Mouse (Mus musculus) hindbrain, embryonic 16.5 days (tissue): ENCODE measurements around the gene Cd302. TPM values are rescaled to one million over a fixed set of nuclear protein-coding genes. Genes with fewer than 3 reads are reported as not detected.

Source experiments
- ATAC-seq: fragments of 200-750 bp; cut with Nextera tagmentation; 2 replicates; pipeline ENCODE4 v1.8.0; 2017; ENCODE audit warnings: moderate TSS enrichment, moderate library complexity
- H3K27ac ChIP-seq: fragments of 300-500 bp; sonication (generic); 2 replicates; pipeline ENCODE4 v1.5.1; 2014; ENCODE audit warnings: low read depth, mild to moderate bottlenecking, control low read depth, low read length, moderate library complexity
- H3K27me3 ChIP-seq: fragments of 300-500 bp; sonication (generic); replicated peaks from 2 replicates; pipeline ENCODE4 v1.6.1; 2014; ENCODE audit warnings: low read length; ENCODE audit not compliant: control insufficient read depth, insufficient read depth
- H3K36me3 ChIP-seq: fragments of 300-500 bp; sonication (generic); 2 replicates; pipeline ENCODE4 v1.6.1; 2014; ENCODE audit warnings: mild to moderate bottlenecking, low read length, moderate library complexity, mixed read lengths; ENCODE audit not compliant: control insufficient read depth, insufficient read depth
- H3K4me1 ChIP-seq: fragments of 300-500 bp; sonication (generic); 2 replicates; pipeline ENCODE4 v1.6.1; 2014; ENCODE audit warnings: low read depth, low read length; ENCODE audit not compliant: control insufficient read depth, insufficient read depth
- H3K4me2 ChIP-seq: fragments of 300-500 bp; sonication (generic); 2 replicates; pipeline ENCODE4 v1.6.1; 2014; ENCODE audit warnings: mild to moderate bottlenecking, low read length, control low read depth, moderate library complexity
- H3K4me3 ChIP-seq: fragments of 300-500 bp; sonication (generic); 2 replicates; pipeline ENCODE4 v1.5.1; 2014; ENCODE audit warnings: mild to moderate bottlenecking, low read length, control low read depth, moderate library complexity
- H3K9ac ChIP-seq: fragments of 300-500 bp; sonication (generic); 2 replicates; pipeline ENCODE4 v1.6.1; 2014; ENCODE audit warnings: low read depth, mild to moderate bottlenecking, control low read depth, low read length, moderate library complexity
- H3K9me3 ChIP-seq: fragments of 300-500 bp; sonication (generic); 2 replicates; pipeline ENCODE4 v1.6.1; 2014; ENCODE audit warnings: mild to moderate bottlenecking, low read length, moderate library complexity; ENCODE audit not compliant: control insufficient read depth
- WGBS: fragments of 180-500 bp; shearing (Covaris S2); extraction: QIAGEN DNeasy Blood & Tissue Kit; methylation state at CpG from one replicate; pipeline ENCODE4 v1.1.7; 2014; 5-methylcytosine and 5-hydroxymethylcytosine counted together
- polyA plus RNA-seq: library from polyadenylated mRNA; unstranded; fragments of >200 nt; fragmentation: Nextera tagmentation; extraction: Ambion mirVana; gene quantifications from 2 replicates; pipeline ENCODE4 v1.2.1, GENCODE M21; 2015

Cd302 gene
- polyA plus RNA-seq: 14.8 and 18.8 TPM in 2 replicates

GRCm38 (mm10) chr2:60284467-60284821 lies at the start of gene Cd302:
Gene Cd302 (minus strand): TSS chr2:60284488.
- Histone ChIP-seq H3K4me1 (peaks cover 8% of the 10 kb centered on the region; the same call in 1 of the 2 replicates), H3K27ac (no peak within 1 kb of the TSS), H3K27me3 (no peaks in the 10 kb centered on the region), H3K9me3 (no peaks in the 10 kb centered on the region), H3K36me3 (no peaks in the 10 kb centered on the region), H3K4me3 (peak within 1 kb of the TSS; percentile 54), H3K4me2 (peak within 1 kb of the TSS; percentile 98), H3K9ac (peak within 1 kb of the TSS; percentile 70)
- WGBS: 56% methylated on average over 4 of the region's 4 CpGs
- ATAC-seq: no peak

DNA sequence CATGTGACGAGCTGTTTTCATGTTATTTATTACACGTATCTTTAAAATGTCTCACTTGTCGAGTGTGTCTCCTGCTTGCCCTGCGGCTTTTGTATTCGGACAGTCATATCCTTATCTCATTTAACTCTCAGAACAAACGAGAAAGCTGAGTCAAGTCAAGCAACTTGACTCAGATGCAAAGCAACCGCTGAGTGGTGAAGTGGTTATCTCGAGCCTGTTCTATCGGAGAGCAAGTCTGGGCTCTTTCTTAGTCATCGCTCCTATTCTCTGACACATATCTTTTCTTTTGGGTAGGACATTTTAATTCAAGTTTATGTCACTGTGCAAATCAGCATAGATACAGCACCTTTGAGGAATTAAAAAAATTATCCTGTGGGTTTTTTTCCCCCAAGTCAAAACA lies 44.4 kb upstream of the Cd302 start:
- H3K9ac ChIP-seq: no peak overlapping the region
- ATAC-seq: no peak
- no peaks in the 10 kb centered on the region for H3K36me3 ChIP-seq
- H3K4me2 ChIP-seq: no peak overlapping the region
- H3K9me3 ChIP-seq: no peaks in the 10 kb centered on the region
- H3K4me1 ChIP-seq: no peaks in the 10 kb centered on the region
- WGBS: 95% methylated on average over 10 of the region's 10 CpGs
- H3K27ac ChIP-seq: no peak overlapping the region
- H3K27me3 ChIP-seq: no peaks in the 10 kb centered on the region
- no peak overlapping the region for H3K4me3 ChIP-seq

DNA sequence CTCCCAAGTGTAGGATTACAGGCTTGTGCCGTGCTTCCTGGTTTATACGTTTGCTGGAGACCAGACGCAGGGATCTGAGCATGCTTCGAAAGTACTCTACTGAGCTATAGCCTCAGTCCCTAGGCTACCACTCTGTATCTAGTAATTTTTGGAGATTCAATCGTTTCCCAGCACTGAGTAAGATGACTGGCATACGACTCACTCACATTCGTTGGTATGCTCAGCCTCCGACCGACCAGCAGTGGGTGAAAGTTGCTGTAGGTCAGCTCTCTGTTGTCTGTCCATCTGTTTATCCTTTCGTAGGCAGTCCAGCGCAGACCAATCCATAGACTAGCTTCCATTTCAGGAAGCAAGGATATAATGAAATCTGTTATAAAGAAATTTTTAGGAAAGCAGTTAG lies 43.3 kb upstream of the Cd302 start:
- Histone ChIP-seq H3K4me3 (no peak overlapping the region), H3K36me3 (no peaks in the 10 kb centered on the region), H3K9me3 (no peaks in the 10 kb centered on the region), H3K4me1 (no peaks in the 10 kb centered on the region), H3K27me3 (no peaks in the 10 kb centered on the region), H3K27ac (no peak overlapping the region), H3K4me2 (no peak overlapping the region), H3K9ac (no peak overlapping the region)
- WGBS: 89% methylated on average over 11 of the region's 11 CpGs
- no peak for ATAC-seq

GRCm38 (mm10) chr2:60326948-60327347 lies 42.7 kb upstream of the Cd302 start:
- Histone ChIP-seq H3K9ac (no peak overlapping the region), H3K27ac (no peak overlapping the region), H3K4me3 (no peak overlapping the region), H3K4me2 (no peak overlapping the region), H3K9me3 (no peaks in the 10 kb centered on the region), H3K36me3 (no peaks in the 10 kb centered on the region), H3K27me3 (no peaks in the 10 kb centered on the region), H3K4me1 (no peaks in the 10 kb centered on the region)
- no peak for ATAC-seq
- 90% methylated on average over 7 of the region's 7 CpGs for WGBS

- Histone ChIP-seq H3K4me3 (no peak overlapping the region), H3K4me1 (no peaks in the 10 kb centered on the region), H3K9ac (no peak overlapping the region), H3K27ac (no peak overlapping the region), H3K27me3 (no peaks in the 10 kb centered on the region), H3K9me3 (no peaks in the 10 kb centered on the region), H3K36me3 (no peaks in the 10 kb centered on the region), H3K4me2 (no peak overlapping the region)
- no peak for ATAC-seq
- WGBS: 88% methylated on average over 5 of the region's 5 CpGs
These were observed 39.1 kb upstream of the Cd302 start for GRCm38 (mm10) chr2:60323411-60323810.

GRCm38 (mm10) chr2:60322031-60322726 lies 37.9 kb upstream of the Cd302 start:
- WGBS: 73% methylated on average over 6 of the region's 6 CpGs
- no peaks in the 10 kb centered on the region for H3K4me1 ChIP-seq
- H3K27ac ChIP-seq: no peak overlapping the region
- H3K4me2 ChIP-seq: no peak overlapping the region
- no peaks in the 10 kb centered on the region for H3K36me3 ChIP-seq
- ATAC-seq: no peak
- no peaks in the 10 kb centered on the region for H3K27me3 ChIP-seq
- no peak overlapping the region for H3K9ac ChIP-seq
- no peak overlapping the region for H3K4me3 ChIP-seq
- H3K9me3 ChIP-seq: no peaks in the 10 kb centered on the region

GRCm38 (mm10) chr2:60303796-60304195 lies 19.5 kb upstream of the Cd302 start:
- H3K27ac ChIP-seq: no peak overlapping the region
- no peak overlapping the region for H3K4me3 ChIP-seq
- no peaks in the 10 kb centered on the region for H3K9me3 ChIP-seq
- H3K9ac ChIP-seq: no peak overlapping the region
- WGBS: 86% methylated on average over 4 of the region's 4 CpGs
- H3K27me3 ChIP-seq: no peaks in the 10 kb centered on the region
- H3K36me3 ChIP-seq: no peaks in the 10 kb centered on the region
- no peaks in the 10 kb centered on the region for H3K4me1 ChIP-seq
- ATAC-seq: no peak
- H3K4me2 ChIP-seq: no peak overlapping the region

DNA sequence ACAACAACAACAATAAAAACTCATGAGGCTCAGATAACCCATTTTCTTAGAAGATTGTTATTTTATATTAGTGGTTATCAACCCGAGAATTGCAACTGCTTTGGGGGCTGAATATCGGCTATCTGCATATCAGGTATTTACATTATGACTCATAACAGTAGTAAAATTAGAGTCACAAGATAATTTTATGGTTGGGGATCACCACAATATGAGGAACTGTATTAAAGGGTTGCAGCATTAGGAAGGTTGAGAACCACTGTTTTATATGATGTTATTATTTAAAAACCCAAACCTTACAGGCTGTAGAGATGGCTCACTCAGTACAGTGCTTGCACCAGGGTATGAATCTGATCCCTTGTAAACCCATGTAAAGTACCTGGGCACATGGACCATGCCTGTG lies 15.0 kb upstream of the Cd302 start:
- WGBS: 92% methylated on average over 2 of the region's 2 CpGs
- no peak for ATAC-seq
- Histone ChIP-seq H3K9me3 (no peaks in the 10 kb centered on the region), H3K9ac (no peak overlapping the region), H3K27ac (no peak overlapping the region), H3K4me1 (no peaks in the 10 kb centered on the region), H3K36me3 (no peaks in the 10 kb centered on the region), H3K27me3 (no peaks in the 10 kb centered on the region), H3K4me2 (no peak overlapping the region), H3K4me3 (no peak overlapping the region)

GRCm38 (mm10) chr2:60298266-60298665 lies 14.0 kb upstream of the Cd302 start:
- Histone ChIP-seq H3K4me2 (no peak overlapping the region), H3K9me3 (no peaks in the 10 kb centered on the region), H3K9ac (no peak overlapping the region), H3K4me3 (no peak overlapping the region), H3K4me1 (no peaks in the 10 kb centered on the region), H3K27ac (no peak overlapping the region), H3K36me3 (no peaks in the 10 kb centered on the region), H3K27me3 (no peaks in the 10 kb centered on the region)
- 77% methylated on average over 3 of the region's 3 CpGs for WGBS
- no peak for ATAC-seq
